Mouse (Mus musculus) embryonic fibroblast, embryonic 13.5 days (primary cell): ENCODE measurements around the gene Kat6b. TPM values are rescaled to one million over a fixed set of nuclear protein-coding genes. Genes with fewer than 3 reads are reported as not detected.
"Not testable (repeated sequence)": the region's sequence is repeated elsewhere in the genome, so short reads cannot be mapped to it uniquely, and the experiment has no call there.

Experiments
- H3K27ac ChIP-seq: 2 replicates; pipeline ENCODE4 v1.5.1; 2012; ENCODE audit warnings: low read length, control low read depth, inconsistent platforms; ENCODE audit not compliant: insufficient read depth
- H3K4me1 ChIP-seq: 2 replicates; pipeline ENCODE4 v1.6.1; 2011; ENCODE audit warnings: low read length; ENCODE audit not compliant: control insufficient read depth, insufficient read depth
- H3K4me3 ChIP-seq: 2 replicates; pipeline ENCODE4 v1.5.1; 2011; ENCODE audit warnings: mild to moderate bottlenecking, control low read depth, low read length; ENCODE audit not compliant: insufficient read depth
- CTCF ChIP-seq: IDR thresholded peaks from 2 replicates; pipeline ENCODE4 v1.5.1; 2011; ENCODE audit warnings: mild to moderate bottlenecking, control low read depth, low read length, moderate library complexity, borderline replicate concordance; ENCODE audit not compliant: insufficient read depth
- POLR2A ChIP-seq: IDR thresholded peaks from 2 replicates; pipeline ENCODE4 v1.6.1; 2011; ENCODE audit warnings: low read depth, mild to moderate bottlenecking, control low read depth, low read length, moderate library complexity
- polyA plus RNA-seq: library from polyadenylated mRNA; stranded (reverse); fragments of >200 nt; gene quantifications from 2 replicates; pipeline ENCODE4 v1.2.4, GENCODE M21; 2011; ENCODE audit warnings: low read depth; ENCODE audit not compliant: missing spikeins, insufficient read length

The Kat6b gene
- polyA plus RNA-seq, 1 experiment = 32.3 TPM

- Histone ChIP-seq H3K27ac (no peak overlapping the region), H3K4me3 (no peak overlapping the region), H3K4me1 (no peaks in the 10 kb centered on the region)
- TF ChIP-seq POLR2A (no peak), CTCF (no peak)
Observed at GRCm38 (mm10) chr14:21484199-21484598, 3.0 kb downstream of the Kat6b start.

GRCm38 (mm10) chr14:21484693-21485092 lies 3.5 kb downstream of the Kat6b start:
- TF ChIP-seq CTCF = no peak
- TF ChIP-seq POLR2A = no peak
- Histone ChIP-seq H3K4me1 (no peaks in the 10 kb centered on the region), H3K27ac (no peak overlapping the region), H3K4me3 (no peak overlapping the region)

GRCm38 (mm10) chr14:21485961-21486520 lies 4.8 kb downstream of the Kat6b start:
- Histone ChIP-seq H3K4me3 (no peak overlapping the region), H3K4me1 (no peaks in the 10 kb centered on the region), H3K27ac (no peak overlapping the region)
- TF ChIP-seq POLR2A (no peak), CTCF (no peak)

- H3K27ac ChIP-seq, H3K4me1 ChIP-seq, H3K4me3 ChIP-seq: not testable (repeated sequence)
Observed at GRCm38 (mm10) chr14:21487135-21487534, 5.9 kb downstream of the Kat6b start.

GRCm38 (mm10) chr14:21488426-21489115 lies 7.3 kb downstream of the Kat6b start:
- H3K4me3 ChIP-seq, H3K27ac ChIP-seq, H3K4me1 ChIP-seq: not testable (repeated sequence)

- no peak for TF ChIP-seq CTCF
- Histone ChIP-seq H3K27ac (no peak overlapping the region), H3K4me3 (no peak overlapping the region), H3K4me1 (no peaks in the 10 kb centered on the region)
Observed at GRCm38 (mm10) chr14:21489116-21489485, 7.9 kb downstream of the Kat6b start.

- H3K4me3 ChIP-seq = no peak overlapping the region
- H3K27ac ChIP-seq = no peak overlapping the region
- TF ChIP-seq POLR2A (no peak), CTCF (no peak)
- H3K4me1 ChIP-seq = no peaks in the 10 kb centered on the region
Observed at GRCm38 (mm10) chr14:21490141-21490540, 8.9 kb downstream of the Kat6b start.

GRCm38 (mm10) chr14:21498361-21498996 lies 17.2 kb downstream of the Kat6b start:
- Histone ChIP-seq H3K27ac (peak overlapping the region; percentile 23; the same call in 1 of the 2 replicates), H3K4me3 (peak overlapping the region; percentile 91; the same call in 1 of the 2 replicates), H3K4me1 (peaks cover 12% of the 10 kb centered on the region)
- TF ChIP-seq POLR2A = no peak
- no peak for TF ChIP-seq CTCF

- peak overlapping the region; percentile 91 for H3K4me3 ChIP-seq
- H3K4me1 ChIP-seq = peaks cover 12% of the 10 kb centered on the region
- TF ChIP-seq CTCF (no peak), POLR2A (peak; percentile 42)
- H3K27ac ChIP-seq = peak overlapping the region; percentile 49
Observed at GRCm38 (mm10) chr14:21499011-21499581, 17.9 kb downstream of the Kat6b start.

GRCm38 (mm10) chr14:21499631-21500153 lies 18.5 kb downstream of the Kat6b start:
- peak overlapping the region; percentile 83 for H3K27ac ChIP-seq
- H3K4me1 ChIP-seq = peaks cover 12% of the 10 kb centered on the region
- peak overlapping the region; percentile 91 for H3K4me3 ChIP-seq
- TF ChIP-seq CTCF (no peak), POLR2A (no peak; the same call in 1 of the 2 replicates)
